Mouse (Mus musculus) intestine, embryonic 14.5 days (tissue): Measurements from ENCODE around the gene Mapk3. TPM values are rescaled to one million over a fixed set of nuclear protein-coding genes. Genes with fewer than 3 reads are reported as not detected.

Experiments used
- ATAC-seq: fragments of 200-750 bp; cut with Nextera tagmentation; replicated peaks from 2 replicates; pipeline ENCODE4 v1.8.0; 2017; ENCODE audit warnings: low read depth, moderate number of reproducible peaks, moderate TSS enrichment, moderate library complexity; ENCODE audit not compliant: low FRiP score, low TSS enrichment
- DNase-seq: peaks from one replicate; pipeline ENCODE4 v3.0.0-alpha.2; 2018; ENCODE audit warnings: low spot score
- H3K27ac ChIP-seq: fragments of 300-500 bp; sonication (generic); 2 replicates; pipeline ENCODE4 v1.5.1; 2014; ENCODE audit warnings: low read depth, mild to moderate bottlenecking, control low read depth
- H3K27me3 ChIP-seq: fragments of 300-500 bp; sonication (generic); replicated peaks from 2 replicates; pipeline ENCODE4 v1.6.1; 2014; ENCODE audit warnings: low read length, control low read depth; ENCODE audit not compliant: control insufficient read depth, insufficient read depth
- H3K36me3 ChIP-seq: fragments of 300-500 bp; sonication (generic); 2 replicates; pipeline ENCODE4 v1.6.1; 2014; ENCODE audit warnings: low read length, control low read depth; ENCODE audit not compliant: control insufficient read depth, insufficient read depth
- H3K4me1 ChIP-seq: fragments of 300-500 bp; sonication (generic); replicated peaks from 2 replicates; pipeline ENCODE4 v1.6.1; 2014; ENCODE audit warnings: low read length, control low read depth, mixed read lengths; ENCODE audit not compliant: control insufficient read depth, insufficient read depth
- H3K4me2 ChIP-seq: fragments of 300-500 bp; sonication (generic); 2 replicates; pipeline ENCODE4 v1.6.1; 2014; ENCODE audit warnings: low read length
- H3K4me3 ChIP-seq: fragments of 300-500 bp; sonication (generic); 2 replicates; pipeline ENCODE4 v1.5.1; 2014; ENCODE audit warnings: low read depth, low read length, control low read depth, mixed read lengths
- H3K9ac ChIP-seq: fragments of 300-500 bp; sonication (generic); 2 replicates; pipeline ENCODE4 v1.6.1; 2014; ENCODE audit warnings: mild to moderate bottlenecking, low read length
- H3K9me3 ChIP-seq: fragments of 300-500 bp; sonication (generic); 2 replicates; pipeline ENCODE4 v1.6.1; 2016; ENCODE audit warnings: low read length, control low read depth; ENCODE audit not compliant: control insufficient read depth
- WGBS: fragments of 180-500 bp; shearing (Covaris S2); extraction: QIAGEN DNeasy Blood & Tissue Kit; methylation state at CpG from one replicate; pipeline ENCODE4 v1.1.7; 2014; 5-methylcytosine and 5-hydroxymethylcytosine counted together
- polyA plus RNA-seq: library from polyadenylated mRNA; unstranded; fragments of >200 nt; fragmentation: Nextera tagmentation; extraction: Ambion mirVana; gene quantifications from 2 replicates; pipeline ENCODE4 v1.2.1, GENCODE M21; 2014

Mapk3 gene
- polyA plus RNA-seq = 101 and 104 TPM in 2 replicates

GRCm38 (mm10) chr7:126759050-126759671 lies at the start of gene Mapk3:
Gene Mapk3 (plus strand): TSS chr7:126759601.
- H3K36me3 ChIP-seq = peaks cover 22% of the 10 kb centered on the region
- peak within 1 kb of the TSS; percentile 96 for H3K27ac ChIP-seq
- H3K4me1 ChIP-seq = peaks cover 31% of the 10 kb centered on the region
- DNase-seq (peak; percentile 92), ATAC-seq (peak; percentile 67)
- no peaks in the 10 kb centered on the region for H3K27me3 ChIP-seq
- peak within 1 kb of the TSS; percentile 84 for H3K9ac ChIP-seq
- peak within 1 kb of the TSS; percentile 94 for H3K4me2 ChIP-seq
- WGBS = 2% methylated on average over 10 of the region's 38 CpGs
- H3K4me3 ChIP-seq = peak within 1 kb of the TSS; percentile 80
- no peaks in the 10 kb centered on the region for H3K9me3 ChIP-seq

GRCm38 (mm10) chr7:126710266-126710665 lies 49.1 kb upstream of the Mapk3 start:
- ATAC-seq (no peak), DNase-seq (no peak)
- no peak overlapping the region for H3K4me3 ChIP-seq
- H3K9me3 ChIP-seq = no peaks in the 10 kb centered on the region
- WGBS = 63% methylated on average over 4 of the region's 4 CpGs
- no peak overlapping the region for H3K27ac ChIP-seq
- no peaks in the 10 kb centered on the region for H3K36me3 ChIP-seq
- H3K27me3 ChIP-seq = peaks cover 10% of the 10 kb centered on the region; the same call in 1 of the 2 replicates
- H3K4me2 ChIP-seq = no peak overlapping the region
- H3K9ac ChIP-seq = no peak overlapping the region
- no peaks in the 10 kb centered on the region for H3K4me1 ChIP-seq

- Histone ChIP-seq H3K27me3 (no peaks in the 10 kb centered on the region), H3K4me1 (no peaks in the 10 kb centered on the region), H3K9ac (no peak overlapping the region), H3K4me2 (no peak overlapping the region), H3K36me3 (no peaks in the 10 kb centered on the region), H3K9me3 (no peaks in the 10 kb centered on the region), H3K27ac (no peak overlapping the region), H3K4me3 (no peak overlapping the region)
- 77% methylated on average over 3 of the region's 3 CpGs for WGBS
- no peak for ATAC-seq
- no peak for DNase-seq
Measured at GRCm38 (mm10) chr7:126711910-126712309, 47.5 kb upstream of the Mapk3 start.

GRCm38 (mm10) chr7:126715679-126716078 lies 43.7 kb upstream of the Mapk3 start:
- Histone ChIP-seq H3K9ac (no peak overlapping the region), H3K4me3 (no peak overlapping the region), H3K36me3 (no peaks in the 10 kb centered on the region), H3K9me3 (no peaks in the 10 kb centered on the region), H3K4me2 (no peak overlapping the region), H3K27me3 (no peaks in the 10 kb centered on the region), H3K27ac (no peak overlapping the region), H3K4me1 (no peaks in the 10 kb centered on the region)
- ATAC-seq (no peak), DNase-seq (no peak)
- WGBS = 79% methylated on average over 4 of the region's 4 CpGs

- Histone ChIP-seq H3K9ac (no peak overlapping the region), H3K36me3 (no peaks in the 10 kb centered on the region), H3K4me3 (no peak overlapping the region), H3K27ac (no peak overlapping the region), H3K4me1 (no peaks in the 10 kb centered on the region), H3K4me2 (no peak overlapping the region), H3K9me3 (no peaks in the 10 kb centered on the region), H3K27me3 (no peaks in the 10 kb centered on the region)
- ATAC-seq = no peak
- 71% methylated on average over 3 of the region's 3 CpGs for WGBS
- no peak for DNase-seq
Measured at GRCm38 (mm10) chr7:126717566-126717965, 41.8 kb upstream of the Mapk3 start.

GRCm38 (mm10) chr7:126718787-126719337 lies 40.5 kb upstream of the Mapk3 start:
- Histone ChIP-seq H3K4me1 (no peaks in the 10 kb centered on the region), H3K4me3 (no peak overlapping the region), H3K36me3 (no peaks in the 10 kb centered on the region), H3K4me2 (no peak overlapping the region), H3K9me3 (no peaks in the 10 kb centered on the region), H3K27me3 (no peaks in the 10 kb centered on the region), H3K27ac (no peak overlapping the region), H3K9ac (no peak overlapping the region)
- no peak for ATAC-seq
- no peak for DNase-seq
- 91% methylated on average over 5 of the region's 5 CpGs for WGBS

GRCm38 (mm10) chr7:126721635-126722034 lies 37.8 kb upstream of the Mapk3 start:
- DNase-seq (no peak), ATAC-seq (no peak)
- no peaks in the 10 kb centered on the region for H3K9me3 ChIP-seq
- WGBS = 89% methylated on average over 13 of the region's 13 CpGs
- H3K36me3 ChIP-seq = no peaks in the 10 kb centered on the region
- no peak overlapping the region for H3K4me2 ChIP-seq
- no peaks in the 10 kb centered on the region for H3K27me3 ChIP-seq
- no peak overlapping the region for H3K9ac ChIP-seq
- H3K4me1 ChIP-seq = no peaks in the 10 kb centered on the region
- no peak overlapping the region for H3K27ac ChIP-seq
- H3K4me3 ChIP-seq = no peak overlapping the region

- H3K4me1 ChIP-seq = no peaks in the 10 kb centered on the region
- no peak overlapping the region for H3K9ac ChIP-seq
- H3K4me2 ChIP-seq = no peak overlapping the region
- no peak overlapping the region for H3K27ac ChIP-seq
- H3K9me3 ChIP-seq = no peaks in the 10 kb centered on the region
- H3K27me3 ChIP-seq = no peaks in the 10 kb centered on the region
- H3K36me3 ChIP-seq = no peaks in the 10 kb centered on the region
- ATAC-seq = no peak
- 66% methylated on average over 3 of the region's 3 CpGs for WGBS
- H3K4me3 ChIP-seq = no peak overlapping the region
- no peak for DNase-seq
Measured at GRCm38 (mm10) chr7:126725077-126725476, 34.3 kb upstream of the Mapk3 start.

GRCm38 (mm10) chr7:126725667-126726066 lies 33.7 kb upstream of the Mapk3 start:
- 81% methylated on average over 5 of the region's 5 CpGs for WGBS

More at GRCm38 (mm10) chr7:126725667-126726066, 33.7 kb upstream of the Mapk3 start:
- no peaks in the 10 kb centered on the region for H3K4me1 ChIP-seq
- DNase-seq = no peak
- no peak overlapping the region for H3K4me3 ChIP-seq
- no peak overlapping the region for H3K9ac ChIP-seq
- no peak overlapping the region for H3K27ac ChIP-seq
- H3K36me3 ChIP-seq = no peaks in the 10 kb centered on the region
- no peak overlapping the region for H3K4me2 ChIP-seq
- H3K27me3 ChIP-seq = no peaks in the 10 kb centered on the region
- ATAC-seq = no peak
- no peaks in the 10 kb centered on the region for H3K9me3 ChIP-seq
